In genomic region chrX:85076845-85077244, GRCm38 (mm10) we compare ENCODE assay signal across 11 mouse cellular contexts.
DNase-seq lines count a peak whose midpoint lies in the region; TF ChIP-seq lines count a peak whose summit lies in the region.
"Had no signal": no experiment of that assay in that cellular context is flagged by ENCODE, and none has a peak within 500 bp of the region (broad histone marks: within the 10 kb centered on the region; RNA-seq: fewer than 3 reads in every experiment).

No protein-coding gene starts in this region.

- DNase-seq in cerebellum, postnatal 10 days, result peak; percentile 6
- no peak for DNase-seq in cerebellum, adult 11 months
- peak; percentile 60 for DNase-seq in ovary, adult 18-20 months (ENCODE audit: low spot score)
- DNase-seq in ovary, postnatal 10 days (ENCODE audit: low spot score), result no peak
- DNase-seq in kidney, postnatal 14 days, result peak; percentile 46
- DNase-seq in testis, postnatal 14 days (ENCODE audit: low spot score), result peak; percentile 54
- DNase-seq in urinary bladder, postnatal 14 days (ENCODE audit: low spot score), result no peak
- DNase-seq in layer of hippocampus, adult 2 months (ENCODE audit: low spot score in 2 of 2), result no peak
- DNase-seq: thymus, postnatal 25 days had no signal

- no peak overlapping the region for H3K4me3 ChIP-seq in layer of hippocampus, adult 2 months
- H3K4me3 ChIP-seq: limb, embryonic 13.5 days; neural tube, embryonic 12.5 days had no signal

- H3K27ac ChIP-seq in layer of hippocampus, adult 2 months, result no peak overlapping the region
- H3K27ac ChIP-seq: limb, embryonic 13.5 days; neural tube, embryonic 12.5 days had no signal

- TF ChIP-seq CTCF in layer of hippocampus, adult 2 months (conservative IDR thresholded peaks at IDR 0.05), result no peak

Comparison
In these comparisons a context has a peak if more than half of its experiments do, and no peak if none do; other contexts are left out.
1. DNase-seq: peak in cerebellum, postnatal 10 days (2 of 2), ovary, adult 18-20 months (single experiment), kidney, postnatal 14 days (single experiment) and testis, postnatal 14 days (single experiment); none in cerebellum, adult 11 months (single experiment), ovary, postnatal 10 days (single experiment), urinary bladder, postnatal 14 days (single experiment) and layer of hippocampus, adult 2 months (0 of 2).